Mouse (Mus musculus) macrophage (primary cell): ENCODE results near the gene Ncoa5. TPM values are rescaled to one million over a fixed set of nuclear protein-coding genes. Genes with fewer than 3 reads are reported as not detected.
A peak's percentile ranks its signal among the peaks of the same experiment; 100 is the strongest.

Experiments
- H3K27ac ChIP-seq: fragments of 350-480 bp; formaldehyde crosslinking; 2 replicates; pipeline ENCODE4 v1.9.0; 2021
- H3K36me3 ChIP-seq: fragments of 350-480 bp; formaldehyde crosslinking; 2 replicates; pipeline ENCODE4 v1.9.0; 2021; ENCODE audit errors: inconsistent target
- H3K4me3 ChIP-seq: fragments of 350-480 bp; formaldehyde crosslinking; 2 replicates; pipeline ENCODE4 v1.9.0; 2021; ENCODE audit errors: inconsistent target
- H3K79me2 ChIP-seq: fragments of 350-480 bp; formaldehyde crosslinking; 2 replicates; pipeline ENCODE4 v1.9.0; 2021; ENCODE audit errors: inconsistent target
- WGBS: methylation state at CpG from one replicate; pipeline ENCODE4 v1.1.7; 2026; ENCODE audit warnings: inconsistent platforms; ENCODE audit not compliant: missing documents; 5-methylcytosine and 5-hydroxymethylcytosine counted together
- polyA plus RNA-seq: library from polyadenylated mRNA; stranded (reverse); fragments of 250-400 nt; gene quantifications from 3 replicates; pipeline ENCODE4 v1.2.4, GENCODE M21; 2018; ENCODE audit warnings: inconsistent platforms
- total RNA-seq, 78 experiments: library from RNA; depleted of rRNA; stranded (reverse); fragments of 250-400 nt; gene quantifications; 1 replicate in 9 of 78; 2 replicates in 24 of 78; 3 replicates in 43 of 78; 4 replicates in 2 of 78; pipeline ENCODE4 v1.2.4; 2018; ENCODE audit warnings: inconsistent platforms in 56 of 78

Gene Ncoa5
- 100 to 1,000 TPM in 21 of 26 experiments, 10 to 100 TPM in 5; 79.1 to 244 (median 122) TPM for total RNA-seq (2018; cell fraction: chromatin; rRNA removed)
- total RNA-seq (2018; cell fraction: cytosol; rRNA removed): 10 to 100 TPM; 17.4 to 38.7 (median 21.2) TPM
- 100 to 1,000 TPM in 5 of 26 experiments, 10 to 100 TPM in 21; 37.4 to 145 (median 72.1) TPM for total RNA-seq (2018; cell fraction: nucleus; rRNA removed)
- polyA plus RNA-seq: 20.5 to 27.6 TPM (median 25.1 TPM) in 3 replicates

GRCm38 (mm10) chr2:165034131-165035057 lies at the start of gene Ncoa5:
Gene Ncoa5 (minus strand): TSS chr2:165034867.
- Histone ChIP-seq H3K4me3 (peak within 1 kb of the TSS; percentile 51), H3K36me3 (no peaks in the 10 kb centered on the region), H3K27ac (no peak within 1 kb of the TSS), H3K79me2 (peaks cover 49% of the 10 kb centered on the region)
- under 1% methylated on average over 110 of the region's 111 CpGs for WGBS

GRCm38 (mm10) chr2:165081257-165081656 lies 46.6 kb upstream of the Ncoa5 start:
- no peak overlapping the region for H3K4me3 ChIP-seq
- no peaks in the 10 kb centered on the region for H3K79me2 ChIP-seq
- H3K27ac ChIP-seq: no peak overlapping the region
- WGBS: 36% methylated on average over 7 of the region's 7 CpGs
- H3K36me3 ChIP-seq: no peaks in the 10 kb centered on the region

- 33% methylated on average over 9 of the region's 9 CpGs for WGBS
- no peak overlapping the region for H3K27ac ChIP-seq
- no peak overlapping the region for H3K4me3 ChIP-seq
- no peaks in the 10 kb centered on the region for H3K79me2 ChIP-seq
- no peaks in the 10 kb centered on the region for H3K36me3 ChIP-seq
Measured at GRCm38 (mm10) chr2:165080657-165081056, 46.0 kb upstream of the Ncoa5 start.

GRCm38 (mm10) chr2:165078605-165079004 lies 43.9 kb upstream of the Ncoa5 start:
- WGBS: 25% methylated on average over 10 of the region's 10 CpGs

GRCm38 (mm10) chr2:165078045-165078444 lies 43.4 kb upstream of the Ncoa5 start:
- H3K27ac ChIP-seq: no peak overlapping the region
- H3K79me2 ChIP-seq: no peaks in the 10 kb centered on the region
- H3K4me3 ChIP-seq: no peak overlapping the region
- H3K36me3 ChIP-seq: no peaks in the 10 kb centered on the region
- WGBS: 40% methylated on average over 8 of the region's 8 CpGs

More at GRCm38 (mm10) chr2:165078605-165079004, 43.9 kb upstream of the Ncoa5 start:
- H3K36me3 ChIP-seq: no peaks in the 10 kb centered on the region
- H3K27ac ChIP-seq: no peak overlapping the region
- H3K79me2 ChIP-seq: no peaks in the 10 kb centered on the region
- H3K4me3 ChIP-seq: no peak overlapping the region

GRCm38 (mm10) chr2:165077055-165077454 lies 42.4 kb upstream of the Ncoa5 start:
- no peak overlapping the region for H3K27ac ChIP-seq
- H3K36me3 ChIP-seq: no peaks in the 10 kb centered on the region
- H3K4me3 ChIP-seq: no peak overlapping the region
- 15% methylated on average over 9 of the region's 9 CpGs for WGBS
- H3K79me2 ChIP-seq: no peaks in the 10 kb centered on the region

GRCm38 (mm10) chr2:165074937-165075336 lies 40.3 kb upstream of the Ncoa5 start:
- no peaks in the 10 kb centered on the region for H3K79me2 ChIP-seq
- no peak overlapping the region for H3K27ac ChIP-seq
- WGBS: 50% methylated on average over 2 of the region's 2 CpGs
- H3K4me3 ChIP-seq: no peak overlapping the region
- no peaks in the 10 kb centered on the region for H3K36me3 ChIP-seq

GRCm38 (mm10) chr2:165074081-165074884 lies 39.6 kb upstream of the Ncoa5 start:
- 44% methylated on average over 11 of the region's 11 CpGs for WGBS
- no peaks in the 10 kb centered on the region for H3K36me3 ChIP-seq
- H3K27ac ChIP-seq: no peak overlapping the region
- no peak overlapping the region for H3K4me3 ChIP-seq
- no peaks in the 10 kb centered on the region for H3K79me2 ChIP-seq

GRCm38 (mm10) chr2:165073381-165073781 lies 38.7 kb upstream of the Ncoa5 start:
- H3K27ac ChIP-seq: no peak overlapping the region
- no peak overlapping the region for H3K4me3 ChIP-seq
- 16% methylated on average over 9 of the region's 9 CpGs for WGBS
- no peaks in the 10 kb centered on the region for H3K79me2 ChIP-seq
- H3K36me3 ChIP-seq: no peaks in the 10 kb centered on the region

GRCm38 (mm10) chr2:165070096-165070816 lies 35.6 kb upstream of the Ncoa5 start:
- Histone ChIP-seq H3K36me3 (peaks cover 24% of the 10 kb centered on the region), H3K27ac (no peak overlapping the region), H3K79me2 (no peaks in the 10 kb centered on the region), H3K4me3 (no peak overlapping the region)
- WGBS: 38% methylated on average over 20 of the region's 23 CpGs

GRCm38 (mm10) chr2:165068806-165069205 lies 34.1 kb upstream of the Ncoa5 start:
- H3K79me2 ChIP-seq: no peaks in the 10 kb centered on the region
- H3K36me3 ChIP-seq: peaks cover 29% of the 10 kb centered on the region
- H3K27ac ChIP-seq: no peak overlapping the region
- H3K4me3 ChIP-seq: no peak overlapping the region
- WGBS: 100% methylated on average over 2 of the region's 2 CpGs

GRCm38 (mm10) chr2:165064489-165064888 lies 29.8 kb upstream of the Ncoa5 start:
- 82% methylated on average over 7 of the region's 7 CpGs for WGBS
- peaks cover 29% of the 10 kb centered on the region for H3K36me3 ChIP-seq
- H3K27ac ChIP-seq: no peak overlapping the region
- no peaks in the 10 kb centered on the region; the same call in 1 of the 2 replicates for H3K79me2 ChIP-seq
- H3K4me3 ChIP-seq: no peak overlapping the region

- Histone ChIP-seq H3K36me3 (peaks cover 19% of the 10 kb centered on the region), H3K79me2 (peaks cover under 1% of the 10 kb centered on the region; the same call in 1 of the 2 replicates), H3K4me3 (no peak overlapping the region), H3K27ac (peak overlapping the region; percentile 86)
- WGBS: 52% methylated on average over 16 of the region's 16 CpGs
Measured at GRCm38 (mm10) chr2:165061638-165062433, 27.2 kb upstream of the Ncoa5 start.
